Mouse (Mus musculus) ovary, adult 18-20 months (tissue): ENCODE measurements at regions not wholly inside any gene's neighbourhood (a gene's known extent, or its start where the extent isn't known, plus 50 kb on each side); places are given as distances from the start of the nearest gene placed in this dataset.

Source experiments
- DNase-seq: peaks from one replicate; pipeline ENCODE4 v3.0.0; 2022; ENCODE audit warnings: low spot score, mixed read lengths

GRCm38 (mm10) chr10:31076948-31077347, 234.3 kb upstream of the Hey2 start:
- no peak for DNase-seq

- DNase-seq, result no peak
Observed at GRCm38 (mm10) chr10:31076415-31076814, 233.8 kb upstream of the Hey2 start.

- DNase-seq, result no peak
Observed at GRCm38 (mm10) chr10:31074004-31074645, 231.5 kb upstream of the Hey2 start.

GRCm38 (mm10) chr10:31068668-31069223, 226.1 kb upstream of the Hey2 start:
- DNase-seq, result peak; percentile 17

GRCm38 (mm10) chr10:31062732-31063131, 220.1 kb upstream of the Hey2 start:
- no peak for DNase-seq

- DNase-seq, result no peak
Observed at GRCm38 (mm10) chr10:31053260-31053659, 210.7 kb upstream of the Hey2 start.

GRCm38 (mm10) chr10:31051222-31051621, 208.6 kb upstream of the Hey2 start:
- DNase-seq, result no peak

- no peak for DNase-seq
Observed at GRCm38 (mm10) chr10:31049352-31049751, 206.8 kb upstream of the Hey2 start.

- no peak for DNase-seq
Observed at GRCm38 (mm10) chr10:31035611-31036010, 193.0 kb upstream of the Hey2 start.

GRCm38 (mm10) chr10:31034782-31035181, 192.2 kb upstream of the Hey2 start:
- no peak for DNase-seq

GRCm38 (mm10) chr10:31030676-31031075, 188.1 kb upstream of the Hey2 start:
- DNase-seq, result no peak

GRCm38 (mm10) chr10:31026440-31026839, 183.8 kb upstream of the Hey2 start:
- DNase-seq, result no peak

- no peak for DNase-seq
Observed at GRCm38 (mm10) chr10:31012669-31013358, 170.2 kb upstream of the Hey2 start.

- no peak for DNase-seq
Observed at GRCm38 (mm10) chr10:31009955-31010254, 167.3 kb upstream of the Hey2 start.

GRCm38 (mm10) chr10:31009128-31009954, 166.7 kb upstream of the Hey2 start:
- DNase-seq, result no peak

GRCm38 (mm10) chr10:30998163-30998944, 155.8 kb upstream of the Hey2 start:
- peak; percentile 42 for DNase-seq

GRCm38 (mm10) chr10:30992167-30992566, 149.6 kb upstream of the Hey2 start:
- DNase-seq, result no peak

- peak; percentile 75 for DNase-seq
Observed at GRCm38 (mm10) chr10:30980279-30980968, 137.8 kb upstream of the Hey2 start.

- DNase-seq, result peak; percentile 8
Observed at GRCm38 (mm10) chr10:30979766-30980165, 137.2 kb upstream of the Hey2 start.

GRCm38 (mm10) chr10:30966176-30966575, 123.6 kb upstream of the Hey2 start:
- DNase-seq, result no peak

- no peak for DNase-seq
Observed at GRCm38 (mm10) chr10:30953825-30954224, 111.2 kb upstream of the Hey2 start.
